Mouse (Mus musculus) adrenal gland, adult 18-20 months (tissue): ENCODE data around the gene Pigv. TPM values are rescaled to one million over a fixed set of nuclear protein-coding genes. Genes with fewer than 3 reads are reported as not detected.

ENCODE experiments used
- DNase-seq, 2 experiments: peaks; one replicate each; pipeline ENCODE4 v3.0.0; 2021 to 2022; ENCODE audit warnings: low spot score in 2 of 2
- microRNA-seq, 2 experiments: library from miRNA; unstranded; fragments of <30 nt; microRNA quantifications; one replicate each; pipeline ENCODE4 v1.2.0; 2021; ENCODE audit warnings: borderline number of aligned reads in 2 of 2
- total RNA-seq, 2 experiments: library from RNA; stranded (reverse); gene quantifications; 1 replicate in 1 of 2; 2 replicates in 1 of 2; pipeline ENCODE4 v1.2.3; 2021

Pigv gene
- total RNA-seq, 2 experiments from 2014 or later, result 16.3 to 20.4 TPM

DNA sequence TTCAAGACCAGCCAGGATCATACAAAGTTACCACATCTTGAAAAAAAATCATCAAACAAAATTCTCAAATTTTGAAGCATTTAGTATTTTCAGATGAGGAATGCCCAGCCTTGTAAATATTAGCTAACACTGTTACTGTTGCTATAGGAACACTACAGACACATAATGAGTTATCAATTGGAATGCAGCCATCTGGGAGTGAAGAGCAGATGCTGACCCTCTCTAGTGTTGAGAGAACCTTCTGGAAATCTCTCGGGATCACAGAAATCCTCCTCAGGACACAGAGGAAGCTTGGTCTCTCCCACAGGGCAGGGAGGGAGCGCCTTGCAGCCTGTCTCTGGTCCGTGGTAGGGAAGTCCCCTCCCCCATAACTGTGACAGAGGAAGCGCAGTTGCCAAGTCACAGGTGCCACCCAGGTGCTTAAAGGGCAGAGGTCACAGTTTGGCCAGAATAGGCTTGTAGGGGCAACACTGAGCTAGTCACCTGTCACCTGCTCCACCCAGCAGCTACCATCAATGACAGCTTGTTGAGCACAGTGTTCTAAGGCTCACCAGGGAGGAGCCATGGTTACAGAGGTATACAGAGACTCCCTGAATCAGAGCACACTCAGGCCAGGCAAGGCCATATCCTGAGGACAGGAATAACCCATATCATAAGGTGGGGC, 52.8 kb downstream of the Pigv start:
- no peak for DNase-seq

DNA sequence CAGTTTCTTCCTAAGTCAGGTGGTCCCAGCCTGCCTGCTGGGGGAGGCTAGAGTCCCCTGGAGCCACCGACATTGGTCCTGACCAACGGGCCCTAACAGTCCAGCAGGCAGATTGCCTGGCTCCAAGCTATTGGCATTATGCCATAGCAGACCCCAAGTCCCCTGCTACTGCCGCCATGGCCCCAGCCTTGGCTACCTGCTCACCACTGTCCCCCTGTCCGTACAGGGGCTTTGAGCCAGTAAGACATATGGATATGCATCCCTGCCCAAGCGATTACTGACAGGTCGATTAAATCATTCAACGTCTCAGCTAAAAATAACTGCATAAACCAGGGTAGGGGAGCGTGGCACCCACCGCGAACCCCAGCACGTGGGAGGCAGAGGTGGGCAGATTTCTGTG, 54.5 kb downstream of the Pigv start:
- DNase-seq, result no peak

DNA sequence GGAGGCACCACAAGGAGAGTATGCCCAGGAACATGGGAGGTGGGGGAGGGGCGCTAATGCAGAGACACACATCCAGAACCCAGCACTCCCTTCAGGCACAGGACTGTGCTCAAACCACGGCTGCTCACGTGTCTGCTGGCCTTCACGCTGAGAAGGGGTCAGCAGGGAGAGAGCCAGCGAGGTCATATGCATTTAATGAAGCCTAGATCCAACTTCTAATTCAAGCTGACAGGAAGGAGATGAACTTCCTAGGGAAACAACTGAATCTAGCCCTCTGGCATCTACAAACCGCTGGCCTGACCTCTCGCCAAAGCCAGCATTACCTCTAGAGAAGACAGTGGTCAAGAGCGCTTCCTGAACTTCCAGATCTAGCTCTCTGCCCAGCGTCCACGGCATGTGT, 57.0 kb downstream of the Pigv start:
- DNase-seq, result no peak

DNA sequence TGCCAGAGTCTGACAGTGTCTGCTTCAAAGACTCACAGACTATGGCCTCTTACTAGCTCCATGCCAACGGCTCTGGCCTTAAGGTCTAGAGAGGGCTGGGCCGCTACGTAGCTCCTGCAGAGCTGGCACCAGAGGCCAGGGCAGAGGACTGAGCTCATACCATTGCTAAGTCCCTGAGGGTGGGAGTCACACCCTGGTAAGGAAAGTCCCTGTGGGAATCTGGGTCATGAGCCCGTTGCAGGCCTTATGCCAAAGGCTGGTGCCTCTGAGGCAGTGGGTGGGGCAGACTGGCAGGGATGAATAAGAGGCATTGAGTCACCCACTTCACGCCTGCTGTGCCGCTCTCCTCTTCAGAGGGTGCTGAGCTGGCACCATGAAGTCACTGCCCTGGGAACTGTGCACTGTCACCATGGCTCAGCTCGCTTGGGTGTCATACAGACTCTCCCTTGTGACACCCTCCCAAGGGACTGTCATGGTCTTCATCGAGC, 58.1 kb downstream of the Pigv start:
- peak; percentile 48 to 59 for DNase-seq

DNA sequence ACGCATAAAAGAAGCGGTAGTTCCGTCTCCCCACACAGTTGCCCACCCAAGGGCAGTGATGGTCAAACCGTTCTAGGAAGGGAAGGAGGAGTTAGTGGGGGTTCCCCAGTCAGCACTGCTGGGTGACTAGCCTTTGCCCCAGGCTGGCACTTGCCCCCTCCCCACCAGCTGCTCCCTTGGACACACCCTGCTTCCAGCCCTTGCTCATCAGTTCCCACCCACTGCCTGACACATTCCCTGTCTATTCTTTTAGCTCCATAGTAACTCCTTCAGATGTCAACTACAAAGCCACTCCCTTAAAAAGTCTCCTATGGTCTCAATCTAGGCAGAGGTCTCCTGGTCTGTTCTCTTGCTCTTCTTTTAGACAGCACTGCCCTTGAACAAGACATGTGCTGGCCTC, 58.6 kb downstream of the Pigv start:
- DNase-seq, result no peak

DNA sequence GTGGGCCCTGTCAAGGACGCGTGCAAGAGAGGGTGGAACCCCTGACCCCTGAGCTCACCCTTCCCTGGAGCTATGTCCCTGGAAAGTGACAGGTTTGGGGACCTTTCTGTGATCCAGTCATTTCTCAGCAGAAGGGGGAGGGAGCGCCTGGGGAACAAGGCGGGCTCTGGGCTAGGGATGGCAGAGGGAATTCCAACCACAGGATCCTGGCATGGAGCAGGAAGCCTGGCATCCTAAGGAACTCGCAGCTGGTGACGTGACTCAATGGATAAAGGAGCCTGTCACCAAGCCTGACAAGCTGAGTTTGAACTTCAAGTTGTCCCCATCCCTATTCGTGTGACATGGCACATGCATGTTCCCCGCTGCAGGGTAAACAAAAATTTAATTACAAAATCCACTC, 59.4 kb downstream of the Pigv start:
- DNase-seq, result no peak

DNA sequence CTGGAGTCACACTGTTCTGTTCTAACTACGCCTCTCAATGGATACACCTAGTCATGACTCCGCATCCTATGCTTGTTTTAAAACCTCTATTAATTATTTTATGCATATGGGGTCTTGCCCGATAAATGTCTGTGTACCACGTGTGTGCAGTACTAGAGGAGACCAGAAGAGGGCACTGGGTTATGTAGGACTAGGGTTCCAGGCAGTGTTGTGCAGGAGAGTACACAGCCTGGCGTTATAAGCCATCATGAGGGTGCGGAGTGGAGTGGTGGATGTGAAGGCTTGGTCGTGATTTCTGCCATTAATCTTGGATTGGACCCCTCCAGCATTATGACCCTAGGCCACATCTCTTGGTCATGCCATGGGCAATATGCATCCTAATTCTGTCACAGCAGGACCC, 60.0 kb downstream of the Pigv start:
- DNase-seq, result no peak

DNA sequence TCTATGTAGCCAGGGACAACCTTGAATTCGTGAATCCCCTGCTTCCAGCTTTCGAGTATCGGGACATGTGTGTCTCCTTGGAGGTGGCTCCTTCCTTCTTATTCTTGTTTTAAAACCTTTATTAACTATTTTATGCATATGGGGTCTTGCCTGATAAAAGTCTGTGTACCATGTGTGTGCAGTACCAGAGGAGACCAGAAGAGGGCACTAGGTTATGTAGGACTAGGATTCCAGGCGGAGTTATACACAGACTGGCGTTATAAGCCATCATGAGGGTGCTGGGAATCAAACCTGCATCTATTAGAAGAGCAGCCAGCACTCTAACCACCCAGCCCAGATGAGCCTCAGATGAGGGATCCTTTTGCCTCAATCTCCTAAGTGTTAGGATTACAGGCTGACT, 60.6 kb downstream of the Pigv start:
- no peak for DNase-seq

Small RNAs within 50 kb of the gene (microRNA-seq; reads per million reads assigned to microRNA genes)
- 0 reads per million in 2 experiments for gene Mir7227

Other genes starting within 250 kb of the Pigv start
- gene Tent5b, start 192.5 kb downstream of the Pigv start, total RNA-seq, result 1 to 10 TPM; 2.0 to 4.6 TPM
- gene Trnp1, start 174.1 kb downstream of the Pigv start, total RNA-seq, result 1 to 10 TPM; 4.4 to 5.3 TPM
- under 1 TPM; 0.42 to 0.99 TPM for gene Kdf1, start 153.7 kb downstream of the Pigv start, total RNA-seq
- gene Nudc, start 126.7 kb downstream of the Pigv start, total RNA-seq, result 100 to 1,000 TPM; 148 to 172 TPM
- 10 to 100 TPM; 48.6 to 60.7 TPM for gene Nr0b2, start 119.3 kb downstream of the Pigv start, total RNA-seq
- gene Gpatch3, start 97.9 kb downstream of the Pigv start, total RNA-seq, result 1 to 10 TPM; 5.7 to 7.2 TPM
- gene Gpn2, start 88.3 kb downstream of the Pigv start, total RNA-seq, result 10 to 100 TPM; 16.2 to 16.4 TPM
- 1 to 10 TPM; 1.4 to 1.9 TPM for gene Sfn, start 70.5 kb downstream of the Pigv start, total RNA-seq
- gene Zdhhc18, start 22.5 kb downstream of the Pigv start, total RNA-seq, result 10 to 100 TPM; 19.6 to 34.5 TPM
- 10 to 100 TPM; 37.9 to 43.6 TPM for gene Arid1a, start 84.1 kb upstream of the Pigv start, total RNA-seq
- 10 to 100 TPM; 11.1 to 17.2 TPM for gene Rps6ka1, start 215.2 kb upstream of the Pigv start, total RNA-seq